Mouse (Mus musculus) heart, adult 2 months (tissue): ENCODE results near the gene Zc3h12c. TPM values are rescaled to one million over a fixed set of nuclear protein-coding genes. Genes with fewer than 3 reads are reported as not detected.

Experiments used
- DNase-seq, 2 experiments: peaks; one replicate each; pipeline ENCODE4 v3.0.0; 2021
- H3K27ac ChIP-seq: fragments of 200-600 bp; 2 replicates; pipeline ENCODE4 v1.8.1; 2022
- H3K27me3 ChIP-seq: fragments of 200-500 bp; 2 replicates; pipeline ENCODE4 v1.6.1; 2012; ENCODE audit warnings: mild to moderate bottlenecking, low read length, inconsistent platforms, mixed read lengths; ENCODE audit not compliant: control insufficient read depth, insufficient read depth
- H3K36me3 ChIP-seq: fragments of 200-500 bp; 2 replicates; pipeline ENCODE4 v1.6.1; 2012; ENCODE audit warnings: low read length, inconsistent platforms; ENCODE audit not compliant: control insufficient read depth, insufficient read depth
- H3K4me1 ChIP-seq: fragments of 200-500 bp; 2 replicates; pipeline ENCODE4 v1.6.1; 2011; ENCODE audit warnings: low read length; ENCODE audit not compliant: control insufficient read depth, insufficient read depth
- H3K4me3 ChIP-seq: fragments of 200-600 bp; 2 replicates; pipeline ENCODE4 v1.8.1; 2022
- H3K79me2 ChIP-seq: fragments of 200-500 bp; replicated peaks from 2 replicates; pipeline ENCODE4 v1.6.1; 2012; ENCODE audit warnings: mild to moderate bottlenecking, inconsistent platforms, low read length, moderate library complexity, mixed read lengths; ENCODE audit not compliant: control insufficient read depth, insufficient read depth
- H3K9ac ChIP-seq: fragments of 200-500 bp; 2 replicates; pipeline ENCODE4 v1.6.1; 2012; ENCODE audit warnings: low read depth, mild to moderate bottlenecking, control low read depth, inconsistent platforms, low read length, mixed read lengths
- CTCF ChIP-seq: fragments of 200-600 bp; IDR thresholded peaks from 2 replicates; pipeline ENCODE4 v1.8.1; 2022; ENCODE audit warnings: antibody characterized with exemption, mild to moderate bottlenecking, moderate library complexity
- EP300 ChIP-seq: fragments of 200-500 bp; IDR thresholded peaks from 2 replicates; pipeline ENCODE4 v1.6.1; 2011; ENCODE audit warnings: low read depth, low read length, control low read depth; ENCODE audit not compliant: insufficient read depth
- POLR2A ChIP-seq: fragments of 200-500 bp; IDR thresholded peaks from 2 replicates; pipeline ENCODE4 v1.6.1; 2011; ENCODE audit warnings: mild to moderate bottlenecking, low read depth, low read length, control low read depth; ENCODE audit not compliant: insufficient read depth
- WGBS: fragments of 180-500 bp; shearing (Covaris S2); methylation state at CpG from one replicate; pipeline ENCODE4 v1.1.7; 2018; 5-methylcytosine and 5-hydroxymethylcytosine counted together
- intact Hi-C: fragments of 180-260 bp; cut with DNase I; formaldehyde crosslinking; loops from one replicate; pipeline ENCODE4 v1.15.1; 2025
- polyA plus RNA-seq: library from polyadenylated mRNA; depleted of rRNA; stranded (reverse); fragments of >200 nt; gene quantifications from 2 replicates; pipeline ENCODE4 v1.2.3, GENCODE M21; 2012
- total RNA-seq, 2 experiments: library from RNA; stranded (reverse); gene quantifications; 2 replicates each; pipeline ENCODE4 v1.2.3; 2021

The Zc3h12c gene
- total and polyA plus RNA-seq, 3 experiments: 2.0 to 10.1 (median 8.2) TPM

- Histone ChIP-seq H3K36me3 (no peaks in the 10 kb centered on the region), H3K79me2 (no peaks in the 10 kb centered on the region), H3K9ac (no peak overlapping the region), H3K27ac (no peak overlapping the region), H3K4me3 (no peak overlapping the region), H3K4me1 (no peaks in the 10 kb centered on the region), H3K27me3 (no peaks in the 10 kb centered on the region)
- intact Hi-C loops: no loop called here
- no peak for DNase-seq
- WGBS: 78% methylated on average over 4 of the region's 4 CpGs
- no peak for TF ChIP-seq EP300
- TF ChIP-seq CTCF: no peak
- no peak for TF ChIP-seq POLR2A
Observed at GRCm38 (mm10) chr9:52200271-52200670, 31.9 kb upstream of the Zc3h12c start.

- Histone ChIP-seq H3K27ac (no peak overlapping the region), H3K79me2 (no peaks in the 10 kb centered on the region), H3K9ac (no peak overlapping the region), H3K4me3 (no peak overlapping the region), H3K27me3 (no peaks in the 10 kb centered on the region), H3K4me1 (no peaks in the 10 kb centered on the region), H3K36me3 (no peaks in the 10 kb centered on the region)
- DNase-seq: no peak
- 74% methylated on average over 3 of the region's 3 CpGs for WGBS
- TF ChIP-seq POLR2A (no peak), CTCF (no peak), EP300 (no peak)
- intact Hi-C loops: no loop called here
Observed at GRCm38 (mm10) chr9:52195853-52196252, 27.5 kb upstream of the Zc3h12c start.

GRCm38 (mm10) chr9:52193851-52194250, 25.5 kb upstream of the Zc3h12c start:
- TF ChIP-seq EP300 (no peak), CTCF (no peak), POLR2A (no peak)
- H3K27ac ChIP-seq: no peak overlapping the region
- H3K9ac ChIP-seq: no peak overlapping the region
- H3K27me3 ChIP-seq: no peaks in the 10 kb centered on the region
- intact Hi-C loops: no loop called here
- H3K4me1 ChIP-seq: no peaks in the 10 kb centered on the region
- no peak for DNase-seq
- no peak overlapping the region for H3K4me3 ChIP-seq
- H3K79me2 ChIP-seq: no peaks in the 10 kb centered on the region
- no peaks in the 10 kb centered on the region for H3K36me3 ChIP-seq
- 79% methylated on average over 5 of the region's 5 CpGs for WGBS

- H3K79me2 ChIP-seq: no peaks in the 10 kb centered on the region
- intact Hi-C loops: no loop called here
- H3K4me1 ChIP-seq: no peaks in the 10 kb centered on the region
- H3K9ac ChIP-seq: no peak overlapping the region
- WGBS: 81% methylated on average over 4 of the region's 4 CpGs
- H3K36me3 ChIP-seq: no peaks in the 10 kb centered on the region
- TF ChIP-seq POLR2A (no peak), EP300 (no peak), CTCF (no peak)
- H3K27me3 ChIP-seq: no peaks in the 10 kb centered on the region
- no peak overlapping the region for H3K27ac ChIP-seq
- H3K4me3 ChIP-seq: no peak overlapping the region
- no peak for DNase-seq
Observed at GRCm38 (mm10) chr9:52190907-52191306, 22.5 kb upstream of the Zc3h12c start.

- intact Hi-C loops: no loop called here
Observed at GRCm38 (mm10) chr9:52188106-52188505, 19.7 kb upstream of the Zc3h12c start.

GRCm38 (mm10) chr9:52186296-52186941, 18.0 kb upstream of the Zc3h12c start:
- intact Hi-C loops: no loop called here
- H3K4me1 ChIP-seq: no peaks in the 10 kb centered on the region
- H3K4me3 ChIP-seq: no peak overlapping the region
- no peaks in the 10 kb centered on the region for H3K36me3 ChIP-seq
- H3K9ac ChIP-seq: no peak overlapping the region
- H3K27me3 ChIP-seq: no peaks in the 10 kb centered on the region
- H3K79me2 ChIP-seq: no peaks in the 10 kb centered on the region
- TF ChIP-seq CTCF (no peak), POLR2A (no peak), EP300 (no peak)
- 83% methylated on average over 3 of the region's 3 CpGs for WGBS
- H3K27ac ChIP-seq: no peak overlapping the region
- no peak for DNase-seq

More at GRCm38 (mm10) chr9:52188106-52188505, 19.7 kb upstream of the Zc3h12c start:
- WGBS: 46% methylated on average over 8 of the region's 8 CpGs
- Histone ChIP-seq H3K27me3 (no peaks in the 10 kb centered on the region), H3K27ac (no peak overlapping the region), H3K36me3 (no peaks in the 10 kb centered on the region), H3K9ac (no peak overlapping the region), H3K4me1 (no peaks in the 10 kb centered on the region), H3K4me3 (no peak overlapping the region), H3K79me2 (no peaks in the 10 kb centered on the region)
- no peak for TF ChIP-seq CTCF
- TF ChIP-seq POLR2A: no peak
- no peak for TF ChIP-seq EP300
- no peak for DNase-seq
